Mouse (Mus musculus) heart, postnatal 0 days (tissue): ENCODE data around the gene Tmem81. TPM values are rescaled to one million over a fixed set of nuclear protein-coding genes. Genes with fewer than 3 reads are reported as not detected.

Experiments used
- ATAC-seq: fragments of 200-750 bp; cut with Nextera tagmentation; 2 replicates; pipeline ENCODE4 v1.8.0; 2017; ENCODE audit warnings: low read depth, moderate number of reproducible peaks, moderate library complexity; ENCODE audit not compliant: insufficient read depth
- DNase-seq: peaks from one replicate; pipeline ENCODE4 v3.0.0-alpha.2; 2016; ENCODE audit warnings: low spot score
- H3K27ac ChIP-seq: fragments of 300-500 bp; sonication (generic); 2 replicates; pipeline ENCODE4 v1.5.1; 2014; ENCODE audit warnings: low read depth, mild to moderate bottlenecking
- H3K27me3 ChIP-seq: fragments of 300-500 bp; sonication (generic); 2 replicates; pipeline ENCODE4 v1.6.1; 2014; ENCODE audit warnings: low read length, mixed read lengths; ENCODE audit not compliant: control insufficient read depth, insufficient read depth
- H3K36me3 ChIP-seq: fragments of 300-500 bp; sonication (generic); replicated peaks from 2 replicates; pipeline ENCODE4 v1.6.1; 2014; ENCODE audit warnings: low read length, mixed read lengths; ENCODE audit not compliant: control insufficient read depth, insufficient read depth
- H3K4me1 ChIP-seq: fragments of 300-500 bp; sonication (generic); 2 replicates; pipeline ENCODE4 v1.6.1; 2014; ENCODE audit warnings: antibody characterized with exemption; ENCODE audit not compliant: control insufficient read depth, insufficient read depth
- H3K4me2 ChIP-seq: fragments of 300-500 bp; sonication (generic); 2 replicates; pipeline ENCODE4 v1.6.1; 2014; ENCODE audit warnings: low read depth, mild to moderate bottlenecking, low read length, moderate library complexity
- H3K4me3 ChIP-seq: fragments of 300-500 bp; sonication (generic); 2 replicates; pipeline ENCODE4 v1.5.1; 2014; ENCODE audit warnings: low read depth, low read length
- H3K9ac ChIP-seq: fragments of 300-500 bp; sonication (generic); replicated peaks from 2 replicates; pipeline ENCODE4 v1.6.1; 2014; ENCODE audit warnings: low read depth, low read length, mixed read lengths
- H3K9me3 ChIP-seq: fragments of 300-500 bp; sonication (generic); replicated peaks from 2 replicates; pipeline ENCODE4 v1.6.1; 2016; ENCODE audit warnings: low read length; ENCODE audit not compliant: control insufficient read depth
- CTCF ChIP-seq: IDR thresholded peaks from 2 replicates; pipeline ENCODE4 v1.5.1; 2016; ENCODE audit warnings: antibody characterized with exemption, control low read depth, low read depth
- EP300 ChIP-seq: IDR thresholded peaks from 2 replicates; pipeline ENCODE4 v1.6.1; 2016; ENCODE audit warnings: antibody characterized with exemption, low read depth
- WGBS: fragments of 180-500 bp; shearing (Covaris S2); extraction: QIAGEN DNeasy Blood & Tissue Kit; methylation state at CpG from one replicate; pipeline ENCODE4 v1.1.7; 2014; 5-methylcytosine and 5-hydroxymethylcytosine counted together
- polyA plus RNA-seq: library from polyadenylated mRNA; unstranded; fragments of >200 nt; fragmentation: Nextera tagmentation; extraction: Ambion mirVana; gene quantifications from 2 replicates; pipeline ENCODE4 v1.2.1, GENCODE M21; 2015
- total RNA-seq: library from RNA; depleted of rRNA; stranded (reverse); fragments of >200 nt; gene quantifications from 2 replicates; pipeline ENCODE4 v1.2.3, GENCODE M21; 2014; ENCODE audit warnings: low replicate concordance

Tmem81 gene
- total and polyA plus RNA-seq, 2 experiments from 2014 or later = 0.20 to 0.23 TPM

- no peaks in the 10 kb centered on the region for H3K4me1 ChIP-seq
- no peak overlapping the region for H3K9ac ChIP-seq
- 0 out of 2 replicates have a peak, but pooled peaks cover 4% of the 10 kb centered on the region for H3K27me3 ChIP-seq
- no peak overlapping the region for H3K27ac ChIP-seq
- 63% methylated on average over 18 of the region's 18 CpGs for WGBS
- H3K36me3 ChIP-seq = no peaks in the 10 kb centered on the region
- DNase-seq = no peak
- no peaks in the 10 kb centered on the region for H3K9me3 ChIP-seq
- no peak for ATAC-seq
- TF ChIP-seq EP300 (no peak), CTCF (no peak)
- H3K4me2 ChIP-seq = no peak overlapping the region
- no peak overlapping the region for H3K4me3 ChIP-seq
Measured at GRCm38 (mm10) chr1:132518621-132519020, 12.6 kb downstream of the Tmem81 start.

- TF ChIP-seq EP300 (no peak), CTCF (no peak)
- no peak overlapping the region for H3K9ac ChIP-seq
- H3K4me2 ChIP-seq = no peak overlapping the region
- no peaks in the 10 kb centered on the region for H3K36me3 ChIP-seq
- H3K4me3 ChIP-seq = no peak overlapping the region
- H3K27ac ChIP-seq = no peak overlapping the region
- 0 out of 2 replicates have a peak, but pooled peaks cover 4% of the 10 kb centered on the region for H3K27me3 ChIP-seq
- DNase-seq = no peak
- no peaks in the 10 kb centered on the region for H3K9me3 ChIP-seq
- no peaks in the 10 kb centered on the region for H3K4me1 ChIP-seq
- 88% methylated on average over 11 of the region's 11 CpGs for WGBS
- no peak for ATAC-seq
Measured at GRCm38 (mm10) chr1:132519734-132520133, 13.7 kb downstream of the Tmem81 start.

GRCm38 (mm10) chr1:132520764-132521163 lies 14.7 kb downstream of the Tmem81 start:
- Histone ChIP-seq H3K4me3 (no peak overlapping the region), H3K9ac (no peak overlapping the region), H3K36me3 (no peaks in the 10 kb centered on the region), H3K4me2 (no peak overlapping the region), H3K4me1 (no peaks in the 10 kb centered on the region), H3K27ac (no peak overlapping the region), H3K9me3 (no peaks in the 10 kb centered on the region), H3K27me3 (peaks cover 14% of the 10 kb centered on the region; the same call in 1 of the 2 replicates)
- WGBS = 25% methylated on average over 4 of the region's 6 CpGs
- DNase-seq = peak; percentile 51
- ATAC-seq = peak; percentile 74; the same call in 1 of the 2 replicates
- TF ChIP-seq EP300 (no peak), CTCF (peak; percentile 22; the same call in 1 of the 2 replicates)

- TF ChIP-seq CTCF (no peak), EP300 (no peak)
- no peaks in the 10 kb centered on the region for H3K4me1 ChIP-seq
- peaks cover 14% of the 10 kb centered on the region; the same call in 1 of the 2 replicates for H3K27me3 ChIP-seq
- H3K27ac ChIP-seq = no peak overlapping the region
- 74% methylated on average over 8 of the region's 8 CpGs for WGBS
- no peaks in the 10 kb centered on the region for H3K36me3 ChIP-seq
- no peaks in the 10 kb centered on the region for H3K9me3 ChIP-seq
- ATAC-seq (no peak), DNase-seq (no peak)
- H3K9ac ChIP-seq = no peak overlapping the region
- no peak overlapping the region for H3K4me2 ChIP-seq
- no peak overlapping the region for H3K4me3 ChIP-seq
Measured at GRCm38 (mm10) chr1:132523048-132523447, 17.0 kb downstream of the Tmem81 start.

- TF ChIP-seq EP300 (no peak), CTCF (peak; percentile 38)
- H3K36me3 ChIP-seq = no peaks in the 10 kb centered on the region
- DNase-seq = no peak
- WGBS = 30% methylated on average over 4 of the region's 4 CpGs
- H3K9me3 ChIP-seq = no peaks in the 10 kb centered on the region
- no peaks in the 10 kb centered on the region for H3K4me1 ChIP-seq
- no peak overlapping the region for H3K9ac ChIP-seq
- no peak overlapping the region for H3K4me3 ChIP-seq
- peaks cover 14% of the 10 kb centered on the region; the same call in 1 of the 2 replicates for H3K27me3 ChIP-seq
- no peak overlapping the region for H3K27ac ChIP-seq
- H3K4me2 ChIP-seq = no peak overlapping the region
- no peak for ATAC-seq
Measured at GRCm38 (mm10) chr1:132523920-132524319, 17.9 kb downstream of the Tmem81 start.

GRCm38 (mm10) chr1:132525832-132526231 lies 19.8 kb downstream of the Tmem81 start:
- H3K4me1 ChIP-seq = no peaks in the 10 kb centered on the region
- H3K4me2 ChIP-seq = no peak overlapping the region
- DNase-seq (peak; percentile 63), ATAC-seq (0 out of 2 replicates have a peak, but pooled peaks have one; percentile 39)
- peaks cover 14% of the 10 kb centered on the region; the same call in 1 of the 2 replicates for H3K27me3 ChIP-seq
- 3% methylated on average over 10 of the region's 10 CpGs for WGBS
- TF ChIP-seq EP300 (no peak), CTCF (peak; percentile 91)
- H3K36me3 ChIP-seq = no peaks in the 10 kb centered on the region
- no peak overlapping the region for H3K4me3 ChIP-seq
- no peak overlapping the region for H3K9ac ChIP-seq
- no peaks in the 10 kb centered on the region for H3K9me3 ChIP-seq
- H3K27ac ChIP-seq = no peak overlapping the region
